Mouse (Mus musculus) left cerebral cortex, adult 11 months (tissue): ENCODE measurements at regions not wholly inside any gene's neighbourhood (a gene's known extent, or its start where the extent isn't known, plus 50 kb on each side); places are given as distances from the start of the nearest gene placed in this dataset.

Experiments used
- DNase-seq: peaks from one replicate; pipeline ENCODE4 v3.0.0; 2022; ENCODE audit warnings: low spot score

- DNase-seq = no peak
These were observed 568.5 kb downstream of the Gm16223 start for GRCm38 (mm10) chr5:42636162-42636823.

GRCm38 (mm10) chr5:42656460-42656859 lies 576.5 kb upstream of the Cpeb2 start:
- DNase-seq = no peak

GRCm38 (mm10) chr5:42659994-42660393 lies 573.0 kb upstream of the Cpeb2 start:
- no peak for DNase-seq

DNA sequence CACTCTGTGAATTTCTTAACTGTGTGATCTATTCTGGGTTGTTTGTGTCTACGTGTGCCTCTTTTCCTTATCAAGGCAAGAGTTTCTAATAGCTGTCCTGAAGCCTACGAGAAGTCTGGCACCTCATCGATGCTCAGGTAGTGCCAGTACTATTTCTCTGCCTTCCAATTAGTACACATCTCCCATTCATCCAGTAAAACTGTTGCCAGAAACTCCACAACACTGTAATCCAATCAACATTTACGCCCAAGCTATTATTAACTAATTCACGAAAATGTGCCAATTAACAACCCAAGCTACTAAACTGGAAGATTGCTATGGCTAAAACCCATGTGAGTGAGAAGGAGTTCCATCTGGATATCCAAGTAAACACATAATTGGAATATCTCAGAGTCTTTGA lies 553.4 kb upstream of the Cpeb2 start:
- no peak for DNase-seq

GRCm38 (mm10) chr5:42685356-42686057 lies 547.5 kb upstream of the Cpeb2 start:
- DNase-seq = no peak

DNA sequence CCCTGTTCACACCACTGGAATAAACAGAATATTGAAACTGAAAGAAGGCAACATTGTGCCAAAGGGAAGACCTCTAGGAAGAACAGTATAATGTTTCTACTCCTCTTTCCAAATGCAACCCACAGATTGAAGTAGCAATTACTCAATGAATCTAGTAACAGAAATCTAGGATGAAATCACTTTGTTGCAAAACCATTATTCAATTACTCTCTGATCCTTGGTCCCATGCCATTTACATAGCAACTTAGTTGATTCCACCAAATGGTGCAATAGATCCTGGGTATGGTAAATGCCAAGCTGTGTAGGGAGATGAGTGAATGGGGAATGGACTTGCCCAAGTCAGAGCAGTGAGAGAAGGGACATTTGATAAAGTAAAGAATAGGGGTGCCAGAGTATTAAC lies 545.8 kb upstream of the Cpeb2 start:
- DNase-seq = no peak
